Mouse (Mus musculus): Measurements from ENCODE around the gene Dnajb2.

DNA sequence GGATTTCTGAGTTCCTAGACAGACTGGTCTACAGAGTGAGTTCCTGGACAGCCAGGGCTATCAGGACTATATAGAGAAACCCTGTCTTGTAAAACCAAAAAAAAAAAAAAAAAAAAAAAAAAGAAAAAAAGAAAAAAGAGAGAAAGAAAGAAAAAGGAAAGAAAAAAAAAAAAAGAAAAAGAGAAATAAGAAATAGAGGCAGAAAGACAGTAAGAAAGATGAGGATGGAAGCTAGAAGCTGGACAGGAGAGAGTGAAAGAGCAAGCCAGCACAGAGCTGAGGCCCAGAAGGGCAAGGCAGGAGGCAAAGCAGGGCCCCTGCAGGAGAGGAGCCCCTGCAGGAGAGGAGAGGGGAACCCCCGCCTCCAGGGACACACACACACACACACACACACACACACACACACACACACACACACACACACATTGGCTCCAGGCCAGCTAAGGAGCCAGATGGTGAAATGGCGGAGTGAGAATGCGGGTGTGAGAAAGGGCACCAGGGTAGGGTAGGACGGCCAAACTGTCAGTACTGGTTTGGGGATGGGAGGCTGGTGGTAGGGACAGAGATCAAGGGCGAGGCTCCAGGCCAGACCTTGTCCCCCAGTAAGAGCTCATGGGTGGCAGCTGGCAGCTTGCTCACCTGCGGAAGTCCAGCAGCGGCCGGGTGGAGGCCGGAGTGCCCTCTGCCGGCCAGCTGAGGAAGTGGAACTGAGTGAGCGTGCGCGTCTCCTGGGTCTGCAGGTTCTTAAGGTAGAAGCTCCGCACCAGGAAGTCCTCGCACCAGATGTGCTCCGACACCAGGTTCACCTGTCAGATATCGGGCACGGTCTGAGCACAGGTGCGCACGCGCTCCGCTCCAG, 15.1 kb downstream of the Dnajb2 start:
- TF ChIP-seq POLR2A (IDR thresholded peaks at IDR 0.05; ENCODE audit: control insufficient read depth in 1 of 2, insufficient read depth in 1 of 2, low read depth in 1 of 2, low read length in 2 of 2, poor library complexity in 1 of 2), result peak in 1 of 2 experiments; percentile 39; a peak in 1 of 4 replicates
- peak; percentile 37 for TF ChIP-seq HCFC1 (IDR thresholded peaks at IDR 0.05; ENCODE audit: low read depth, low read length)
- no peak for TF ChIP-seq MAX (IDR thresholded peaks at IDR 0.05; ENCODE audit: low read length)
- no peak for TF ChIP-seq RCOR1 (IDR thresholded peaks at IDR 0.05; ENCODE audit: low read depth, low read length)
- TF ChIP-seq ETS1 (IDR thresholded peaks at IDR 0.05; ENCODE audit: low read depth, low read length), result peak; percentile 44
- TF ChIP-seq CTCF (IDR thresholded peaks at IDR 0.05 in 2 of 3, conservative IDR thresholded peaks at IDR 0.05 in 1 of 3; ENCODE audit: control insufficient read depth in 1 of 3, insufficient read depth in 1 of 3, low read depth in 2 of 3, low read length in 3 of 3, poor library complexity in 1 of 3, severe bottlenecking in 1 of 3), result peak; percentile 82 to 97 (median 88)
